Mouse (Mus musculus): ENCODE results near the gene Caps2.
"Not testable (repeated sequence)": the region's sequence is repeated elsewhere in the genome, so short reads cannot be mapped to it uniquely, and the experiment has no call there.

DNA sequence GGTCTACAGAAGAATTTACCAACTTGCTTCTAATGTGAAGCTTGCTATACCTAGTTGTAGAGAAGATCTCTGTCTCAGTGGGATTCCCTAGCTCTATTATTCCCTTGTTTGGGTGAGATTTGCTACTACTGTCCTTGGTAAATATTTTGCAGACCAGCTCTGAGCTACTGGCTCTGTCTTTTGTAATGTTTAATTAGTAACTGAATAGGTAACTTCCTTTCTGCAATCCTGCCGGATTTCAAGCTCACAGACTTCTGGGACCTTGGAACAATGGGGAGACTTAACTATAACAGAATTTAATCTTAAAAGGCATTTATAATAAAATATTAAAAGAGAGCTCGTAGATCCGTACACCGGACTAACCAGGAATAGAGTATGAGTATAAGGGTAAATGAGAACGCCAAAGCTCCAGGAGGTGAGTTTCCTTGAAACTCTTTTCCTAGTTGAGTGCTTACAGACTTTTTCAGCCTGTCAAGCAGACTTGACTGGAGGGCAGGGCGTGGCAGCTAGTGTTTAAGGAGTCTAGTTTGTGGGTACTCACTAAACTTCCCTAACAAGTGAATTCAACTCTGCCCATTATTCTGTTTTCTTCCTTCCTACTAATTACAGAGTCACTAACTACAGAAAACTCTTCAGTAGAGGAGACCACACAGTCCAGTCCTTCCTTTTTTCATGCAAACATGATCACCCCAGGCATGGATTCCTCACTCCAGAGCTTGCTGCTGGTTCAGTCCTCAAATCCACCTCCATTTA, 65.8 kb downstream of the Caps2 start:
- TF ChIP-seq CTCF (IDR thresholded peaks at IDR 0.05; ENCODE audit: borderline replicate concordance, insufficient read depth, low read depth, low read length); POLR2A (IDR thresholded peaks at IDR 0.05; ENCODE audit: borderline replicate concordance, insufficient read depth, low read length): not testable (repeated sequence)
